Mouse (Mus musculus) G1E (cell line): ENCODE data around the gene Gpatch3. TPM values are rescaled to one million over a fixed set of nuclear protein-coding genes. Genes with fewer than 3 reads are reported as not detected.

ENCODE experiments used
- ATAC-seq: 2 replicates; pipeline ENCODE4 v1.8.0; 2016; ENCODE audit warnings: mild to moderate bottlenecking; ENCODE audit not compliant: insufficient number of reproducible peaks, poor library complexity, low FRiP score, severe bottlenecking; ENCODE audit errors: extremely low read depth
- DNase-seq: peaks from one replicate; pipeline ENCODE4 v3.0.0; 2012; ENCODE audit warnings: low spot score
- H3K27me3 ChIP-seq: 2 replicates; pipeline ENCODE4 v1.6.1; 2012; ENCODE audit warnings: mild to moderate bottlenecking, low read length, inconsistent platforms; ENCODE audit not compliant: insufficient read depth
- H3K36me3 ChIP-seq: replicated peaks from 2 replicates; pipeline ENCODE3; 2012; ENCODE audit warnings: mild to moderate bottlenecking, inconsistent platforms
- H3K4me1 ChIP-seq: 2 replicates; pipeline ENCODE4 v1.6.1; 2012; ENCODE audit warnings: low read depth, low read length, inconsistent platforms, mixed read lengths; ENCODE audit not compliant: insufficient read depth
- H3K4me3 ChIP-seq: 2 replicates; pipeline ENCODE4 v1.5.1; 2012; ENCODE audit warnings: low read depth, mild to moderate bottlenecking, inconsistent platforms, low read length, moderate library complexity, mixed read lengths
- H3K9me3 ChIP-seq: replicated peaks from 2 replicates; pipeline ENCODE4 v1.6.1; 2012; ENCODE audit warnings: inconsistent platforms
- CTCF ChIP-seq: IDR thresholded peaks from 2 replicates; pipeline ENCODE4 v1.5.1; 2012; ENCODE audit warnings: low read depth, low read length, inconsistent platforms, mixed read lengths
- GATA1 ChIP-seq: IDR thresholded peaks from 2 replicates; pipeline ENCODE4 v1.6.1; 2012; ENCODE audit warnings: borderline replicate concordance, low read length, inconsistent platforms, mixed read lengths
- GATA2 ChIP-seq: IDR thresholded peaks from 2 replicates; pipeline ENCODE4 v1.6.1; 2012; ENCODE audit warnings: low read depth, low read length, inconsistent platforms, borderline replicate concordance
- POLR2AphosphoS5 ChIP-seq: IDR thresholded peaks from 2 replicates; pipeline ENCODE4 v1.6.1; 2012; ENCODE audit warnings: low read depth, low read length, inconsistent platforms; ENCODE audit not compliant: insufficient replicate concordance
- TAL1 ChIP-seq: conservative IDR thresholded peaks from 2 replicates; pipeline ENCODE4 v1.6.1; 2012; ENCODE audit warnings: low read depth, low read length, inconsistent platforms, mixed read lengths
- polyA plus RNA-seq: library from polyadenylated mRNA; stranded (reverse); fragments of >175 nt; gene quantifications from 2 replicates; pipeline ENCODE4 v1.2.3, GENCODE M21; 2012
- total RNA-seq, 2 experiments: library from RNA; stranded (forward) in 1 of 2; stranded (reverse) in 1 of 2; fragments of 200-1000 nt in 1 of 2; fragments of >200 nt in 1 of 2; fragmentation: Nextera tagmentation in 1 of 2; gene quantifications; 2 replicates each; pipeline ENCODE4 v1.2.3; 2014 to 2017

The Gpatch3 gene
- total and polyA plus RNA-seq, 3 experiments: 1.9 to 18.7 (median 11.2) TPM

GRCm38 (mm10) chr4:133620668-133621067, 46.1 kb downstream of the Gpatch3 start:
- H3K4me3 ChIP-seq: no peak overlapping the region
- ATAC-seq (no peak), DNase-seq (no peak)
- peaks cover 36% of the 10 kb centered on the region for H3K36me3 ChIP-seq
- peaks cover 15% of the 10 kb centered on the region; the same call in 1 of the 2 replicates for H3K4me1 ChIP-seq
- H3K27me3 ChIP-seq: no peaks in the 10 kb centered on the region
- no peak for TF ChIP-seq CTCF
- TF ChIP-seq POLR2AphosphoS5: no peak
- no peak for TF ChIP-seq TAL1
- TF ChIP-seq GATA2: no peak
- no peak for TF ChIP-seq GATA1
- H3K9me3 ChIP-seq: no peaks in the 10 kb centered on the region

- DNase-seq (no peak), ATAC-seq (no peak)
- Histone ChIP-seq H3K4me3 (no peak overlapping the region), H3K36me3 (peaks cover 48% of the 10 kb centered on the region), H3K4me1 (peaks cover 16% of the 10 kb centered on the region; the same call in 1 of the 2 replicates), H3K9me3 (no peaks in the 10 kb centered on the region), H3K27me3 (no peaks in the 10 kb centered on the region)
- TF ChIP-seq GATA1 (no peak), TAL1 (no peak), GATA2 (no peak), CTCF (no peak), POLR2AphosphoS5 (no peak)
Observed at GRCm38 (mm10) chr4:133622161-133622695, 47.7 kb downstream of the Gpatch3 start.

GRCm38 (mm10) chr4:133624830-133625229, 50.3 kb downstream of the Gpatch3 start:
- no peak overlapping the region for H3K4me3 ChIP-seq
- peaks cover 43% of the 10 kb centered on the region for H3K36me3 ChIP-seq
- no peak for TF ChIP-seq POLR2AphosphoS5
- no peak for TF ChIP-seq GATA2
- ATAC-seq (no peak), DNase-seq (no peak)
- no peaks in the 10 kb centered on the region for H3K9me3 ChIP-seq
- no peaks in the 10 kb centered on the region for H3K27me3 ChIP-seq
- H3K4me1 ChIP-seq: peaks cover 12% of the 10 kb centered on the region; the same call in 1 of the 2 replicates

- no peaks in the 10 kb centered on the region for H3K9me3 ChIP-seq
- H3K36me3 ChIP-seq: peaks cover 49% of the 10 kb centered on the region
- TF ChIP-seq CTCF (no peak), TAL1 (no peak), GATA1 (no peak), GATA2 (no peak), POLR2AphosphoS5 (no peak)
- H3K27me3 ChIP-seq: peaks cover 2% of the 10 kb centered on the region; the same call in 1 of the 2 replicates
- ATAC-seq (no peak), DNase-seq (no peak)
- peaks cover 12% of the 10 kb centered on the region; the same call in 1 of the 2 replicates for H3K4me1 ChIP-seq
- no peak overlapping the region for H3K4me3 ChIP-seq
Observed at GRCm38 (mm10) chr4:133625621-133626071, 51.1 kb downstream of the Gpatch3 start.

GRCm38 (mm10) chr4:133626221-133626620, 51.7 kb downstream of the Gpatch3 start:
- Histone ChIP-seq H3K36me3 (peaks cover 54% of the 10 kb centered on the region), H3K4me3 (no peak overlapping the region), H3K9me3 (no peaks in the 10 kb centered on the region), H3K4me1 (peaks cover 17% of the 10 kb centered on the region; the same call in 1 of the 2 replicates), H3K27me3 (peaks cover 2% of the 10 kb centered on the region; the same call in 1 of the 2 replicates)
- TF ChIP-seq GATA1 (no peak), TAL1 (no peak), GATA2 (no peak), CTCF (no peak), POLR2AphosphoS5 (no peak)
- ATAC-seq (no peak), DNase-seq (no peak)

GRCm38 (mm10) chr4:133626621-133627020, 52.1 kb downstream of the Gpatch3 start:
- DNase-seq: no peak
- Histone ChIP-seq H3K27me3 (peaks cover 5% of the 10 kb centered on the region; the same call in 1 of the 2 replicates), H3K4me3 (no peak overlapping the region), H3K4me1 (peaks cover 18% of the 10 kb centered on the region; the same call in 1 of the 2 replicates), H3K36me3 (peaks cover 56% of the 10 kb centered on the region), H3K9me3 (no peaks in the 10 kb centered on the region)
- no peak for TF ChIP-seq TAL1
- no peak for TF ChIP-seq POLR2AphosphoS5
- TF ChIP-seq GATA2: no peak
- no peak for TF ChIP-seq CTCF
- no peak for TF ChIP-seq GATA1
- ATAC-seq: no peak

- DNase-seq (no peak), ATAC-seq (no peak)
- peaks cover 20% of the 10 kb centered on the region for H3K4me1 ChIP-seq
- H3K9me3 ChIP-seq: no peaks in the 10 kb centered on the region
- H3K4me3 ChIP-seq: no peak overlapping the region
- H3K36me3 ChIP-seq: peaks cover 54% of the 10 kb centered on the region
- TF ChIP-seq TAL1: no peak
- TF ChIP-seq CTCF: no peak
- no peak for TF ChIP-seq GATA1
- no peak for TF ChIP-seq POLR2AphosphoS5
- no peak for TF ChIP-seq GATA2
- H3K27me3 ChIP-seq: peaks cover 6% of the 10 kb centered on the region; the same call in 1 of the 2 replicates
Observed at GRCm38 (mm10) chr4:133627039-133627438, 52.5 kb downstream of the Gpatch3 start.
